Mouse (Mus musculus) liver, embryonic 12.5 days (tissue): ENCODE results near the gene Aph1c. TPM values are rescaled to one million over a fixed set of nuclear protein-coding genes. Genes with fewer than 3 reads are reported as not detected.

Experiments used
- ATAC-seq: fragments of 200-750 bp; cut with Nextera tagmentation; 2 replicates; pipeline ENCODE4 v1.8.0; 2017; ENCODE audit warnings: moderate number of reproducible peaks, mild to moderate bottlenecking, moderate library complexity
- H3K27ac ChIP-seq: fragments of 300-500 bp; sonication (generic); 2 replicates; pipeline ENCODE4 v1.5.1; 2016; ENCODE audit warnings: mild to moderate bottlenecking
- H3K27me3 ChIP-seq: fragments of 300-500 bp; sonication (generic); replicated peaks from 2 replicates; pipeline ENCODE4 v1.6.1; 2016; ENCODE audit warnings: mild to moderate bottlenecking, moderate library complexity
- H3K36me3 ChIP-seq: fragments of 300-500 bp; sonication (generic); 2 replicates; pipeline ENCODE4 v1.6.1; 2016; ENCODE audit warnings: mild to moderate bottlenecking, moderate library complexity
- H3K4me1 ChIP-seq: fragments of 300-500 bp; sonication (generic); 2 replicates; pipeline ENCODE4 v1.6.1; 2016
- H3K4me2 ChIP-seq: fragments of 300-500 bp; sonication (generic); 2 replicates; pipeline ENCODE4 v1.6.1; 2016; ENCODE audit warnings: mild to moderate bottlenecking, moderate library complexity
- H3K4me3 ChIP-seq: fragments of 300-500 bp; sonication (generic); 2 replicates; pipeline ENCODE4 v1.5.1; 2016; ENCODE audit warnings: mild to moderate bottlenecking, moderate library complexity
- H3K9ac ChIP-seq: fragments of 300-500 bp; sonication (generic); 2 replicates; pipeline ENCODE4 v1.6.1; 2016; ENCODE audit warnings: mild to moderate bottlenecking, moderate library complexity
- H3K9me3 ChIP-seq: fragments of 300-500 bp; sonication (generic); replicated peaks from 2 replicates; pipeline ENCODE4 v1.6.1; 2016; ENCODE audit warnings: mild to moderate bottlenecking, moderate library complexity
- WGBS: fragments of 180-500 bp; shearing (Covaris S2); methylation state at CpG from one replicate; pipeline ENCODE4 v1.1.7; 2016; ENCODE audit not compliant: insufficient replicate concordance; 5-methylcytosine and 5-hydroxymethylcytosine counted together
- polyA plus RNA-seq: library from polyadenylated mRNA; unstranded; fragments of >200 nt; fragmentation: Nextera tagmentation; extraction: Ambion mirVana; gene quantifications from 2 replicates; pipeline ENCODE4 v1.2.1, GENCODE M21; 2016

The Aph1c gene
- polyA plus RNA-seq, 1 experiment from 2014 or later = 0.87 TPM

- Histone ChIP-seq H3K27ac (no peak overlapping the region), H3K4me3 (no peak overlapping the region), H3K27me3 (no peaks in the 10 kb centered on the region), H3K9me3 (no peaks in the 10 kb centered on the region), H3K9ac (no peak overlapping the region), H3K36me3 (peaks cover 32% of the 10 kb centered on the region), H3K4me2 (no peak overlapping the region), H3K4me1 (peaks cover 7% of the 10 kb centered on the region; the same call in 1 of the 2 replicates)
- 79% methylated on average over 3 of the region's 3 CpGs for WGBS
- no peak for ATAC-seq
Measured at GRCm38 (mm10) chr9:66864708-66865107, 30.2 kb upstream of the Aph1c start.

DNA sequence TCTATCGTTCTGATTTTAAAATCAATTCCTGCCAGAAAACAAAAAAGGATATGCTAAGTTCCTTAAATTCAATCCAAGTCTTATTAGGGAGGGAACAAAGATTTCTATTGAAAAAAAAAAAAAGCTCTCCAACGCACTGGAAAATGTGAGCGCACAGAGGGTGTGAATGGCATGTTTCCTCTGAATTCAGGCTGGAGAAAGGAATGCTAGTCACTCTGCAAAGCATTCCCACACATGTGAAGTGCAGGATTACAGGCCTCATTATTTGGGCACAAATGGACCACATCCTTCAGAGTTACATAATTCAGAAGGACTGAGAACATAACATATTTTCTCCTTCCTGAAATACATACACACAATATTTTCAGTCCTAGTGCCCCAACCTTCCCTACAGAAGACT, 28.9 kb upstream of the Aph1c start:
- 89% methylated on average over 3 of the region's 3 CpGs for WGBS
- Histone ChIP-seq H3K27ac (no peak overlapping the region), H3K4me3 (no peak overlapping the region)

DNA sequence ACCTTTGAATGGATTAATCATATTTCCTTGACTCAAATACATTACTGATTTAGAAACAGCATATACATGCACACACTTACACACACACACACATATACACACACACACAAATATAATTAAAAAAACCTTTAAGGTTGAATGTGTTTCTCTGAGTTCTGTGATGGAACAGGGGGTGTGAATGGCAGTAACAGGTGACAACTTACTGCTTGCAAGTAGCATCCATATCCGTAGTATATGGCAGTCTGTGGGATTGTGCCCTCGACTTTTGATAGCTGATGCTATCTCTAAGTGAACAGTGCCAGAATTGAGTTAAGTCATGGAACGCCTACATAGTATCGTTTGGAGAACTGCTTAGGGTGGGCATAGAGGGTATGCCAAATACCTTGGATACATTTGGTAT, 27.7 kb upstream of the Aph1c start:
- no peak overlapping the region for H3K4me2 ChIP-seq
- 75% methylated on average over 4 of the region's 4 CpGs for WGBS

More for the DNA sequence above, 28.9 kb upstream of the Aph1c start:
- no peak for ATAC-seq
- no peak overlapping the region for H3K9ac ChIP-seq
- no peaks in the 10 kb centered on the region for H3K27me3 ChIP-seq
- no peak overlapping the region for H3K4me2 ChIP-seq
- H3K4me1 ChIP-seq = peaks cover 17% of the 10 kb centered on the region; the same call in 1 of the 2 replicates
- H3K36me3 ChIP-seq = peaks cover 44% of the 10 kb centered on the region
- no peaks in the 10 kb centered on the region for H3K9me3 ChIP-seq

GRCm38 (mm10) chr9:66861104-66861767, 26.7 kb upstream of the Aph1c start:
- no peak overlapping the region for H3K27ac ChIP-seq
- no peak overlapping the region for H3K9ac ChIP-seq
- H3K4me3 ChIP-seq = no peak overlapping the region
- H3K4me2 ChIP-seq = no peak overlapping the region
- 81% methylated on average over 5 of the region's 5 CpGs for WGBS
- H3K36me3 ChIP-seq = peaks cover 62% of the 10 kb centered on the region
- peaks cover 17% of the 10 kb centered on the region; the same call in 1 of the 2 replicates for H3K4me1 ChIP-seq
- no peaks in the 10 kb centered on the region for H3K27me3 ChIP-seq
- no peaks in the 10 kb centered on the region for H3K9me3 ChIP-seq
- ATAC-seq = no peak

More for the DNA sequence above, 27.7 kb upstream of the Aph1c start:
- Histone ChIP-seq H3K9me3 (no peaks in the 10 kb centered on the region), H3K27ac (no peak overlapping the region), H3K36me3 (peaks cover 55% of the 10 kb centered on the region), H3K27me3 (no peaks in the 10 kb centered on the region), H3K9ac (no peak overlapping the region), H3K4me3 (no peak overlapping the region), H3K4me1 (peaks cover 17% of the 10 kb centered on the region; the same call in 1 of the 2 replicates)
- no peak for ATAC-seq

GRCm38 (mm10) chr9:66859523-66859922, 25.0 kb upstream of the Aph1c start:
- 78% methylated on average over 5 of the region's 5 CpGs for WGBS
- Histone ChIP-seq H3K4me1 (peaks cover 11% of the 10 kb centered on the region; the same call in 1 of the 2 replicates), H3K9me3 (no peaks in the 10 kb centered on the region), H3K27ac (no peak overlapping the region), H3K27me3 (no peaks in the 10 kb centered on the region), H3K4me2 (no peak overlapping the region), H3K9ac (no peak overlapping the region), H3K4me3 (no peak overlapping the region), H3K36me3 (peaks cover 72% of the 10 kb centered on the region)
- no peak for ATAC-seq

DNA sequence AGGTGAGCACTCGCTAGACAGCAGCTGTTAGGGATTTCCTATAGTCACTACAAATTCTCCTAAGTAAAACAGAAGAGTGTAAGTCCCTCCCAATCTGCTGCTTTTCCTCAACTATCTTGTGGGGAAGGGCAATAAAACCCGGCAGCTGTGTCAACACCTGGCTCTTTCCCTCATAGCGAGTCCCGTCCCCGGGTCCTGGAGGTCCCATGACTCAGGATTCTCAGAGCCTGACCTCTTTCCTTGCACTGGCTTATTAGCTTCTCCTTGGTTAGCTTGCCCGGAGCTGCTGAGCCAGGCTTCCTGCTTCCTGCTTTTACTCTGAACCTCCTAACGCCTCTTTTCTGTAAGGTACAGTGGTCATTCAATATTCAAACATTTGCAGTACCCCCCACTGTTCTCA, 21.3 kb upstream of the Aph1c start:
- Histone ChIP-seq H3K4me2 (no peak overlapping the region), H3K9me3 (no peaks in the 10 kb centered on the region), H3K4me1 (peaks cover 10% of the 10 kb centered on the region; the same call in 1 of the 2 replicates), H3K4me3 (no peak overlapping the region), H3K27me3 (no peaks in the 10 kb centered on the region), H3K27ac (no peak overlapping the region), H3K36me3 (peaks cover 81% of the 10 kb centered on the region), H3K9ac (no peak overlapping the region)
- no peak for ATAC-seq
- WGBS = 64% methylated on average over 7 of the region's 7 CpGs

- Histone ChIP-seq H3K27me3 (no peaks in the 10 kb centered on the region), H3K4me3 (no peak overlapping the region), H3K9me3 (no peaks in the 10 kb centered on the region), H3K36me3 (peaks cover 70% of the 10 kb centered on the region), H3K27ac (no peak overlapping the region), H3K4me1 (no peaks in the 10 kb centered on the region), H3K4me2 (no peak overlapping the region), H3K9ac (no peak overlapping the region)
- 79% methylated on average over 6 of the region's 6 CpGs for WGBS
- no peak for ATAC-seq
Measured at GRCm38 (mm10) chr9:66852592-66852991, 18.1 kb upstream of the Aph1c start.

GRCm38 (mm10) chr9:66850966-66851365, 16.4 kb upstream of the Aph1c start:
- Histone ChIP-seq H3K36me3 (peaks cover 76% of the 10 kb centered on the region), H3K27me3 (no peaks in the 10 kb centered on the region), H3K4me3 (no peak overlapping the region), H3K9ac (no peak overlapping the region), H3K27ac (no peak overlapping the region), H3K9me3 (no peaks in the 10 kb centered on the region), H3K4me1 (no peaks in the 10 kb centered on the region), H3K4me2 (no peak overlapping the region)
- no peak for ATAC-seq
- 78% methylated on average over 5 of the region's 5 CpGs for WGBS

DNA sequence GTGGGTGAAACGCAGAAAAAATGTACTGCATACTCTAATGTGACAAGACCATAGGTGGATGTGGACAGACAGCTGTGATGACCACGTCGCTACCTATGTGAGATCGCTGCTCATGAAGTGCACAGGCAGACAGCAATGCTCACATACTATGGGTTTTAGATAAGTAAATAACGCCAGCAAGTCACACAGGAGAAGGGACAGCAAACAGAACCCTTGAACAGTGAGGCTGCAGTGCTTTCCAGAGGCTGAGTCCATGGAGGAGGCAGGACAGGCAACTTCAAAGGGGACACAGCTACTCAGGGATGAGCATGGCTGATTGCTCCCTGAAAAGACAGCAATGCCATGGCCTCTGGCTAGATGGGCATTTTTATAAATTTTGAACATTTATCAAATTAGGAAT, 12.3 kb upstream of the Aph1c start:
- no peak for ATAC-seq
- Histone ChIP-seq H3K9ac (no peak overlapping the region), H3K4me2 (no peak overlapping the region), H3K36me3 (peaks cover 67% of the 10 kb centered on the region), H3K9me3 (no peaks in the 10 kb centered on the region), H3K27me3 (no peaks in the 10 kb centered on the region), H3K4me3 (no peak overlapping the region), H3K27ac (no peak overlapping the region), H3K4me1 (no peaks in the 10 kb centered on the region)
- WGBS = 92% methylated on average over 5 of the region's 5 CpGs

- Histone ChIP-seq H3K4me2 (peak overlapping the region; percentile 96), H3K4me1 (peaks cover 24% of the 10 kb centered on the region), H3K9ac (peak overlapping the region; percentile 68), H3K36me3 (peaks cover 4% of the 10 kb centered on the region; the same call in 1 of the 2 replicates), H3K9me3 (no peaks in the 10 kb centered on the region), H3K27me3 (0 out of 2 replicates have a peak, but pooled peaks cover 5% of the 10 kb centered on the region), H3K4me3 (peak overlapping the region; percentile 62), H3K27ac (peak overlapping the region; percentile 15)
- WGBS = under 1% methylated on average over 24 of the region's 24 CpGs
- peak; percentile 51 for ATAC-seq
Measured at GRCm38 (mm10) chr9:66835097-66835480, 563 bp upstream of the Aph1c start.

GRCm38 (mm10) chr9:66833851-66834250, 675 bp downstream of the Aph1c start:
- Histone ChIP-seq H3K9me3 (no peaks in the 10 kb centered on the region), H3K27me3 (0 out of 2 replicates have a peak, but pooled peaks cover 5% of the 10 kb centered on the region), H3K36me3 (no peaks in the 10 kb centered on the region), H3K27ac (no peak overlapping the region), H3K4me1 (peaks cover 24% of the 10 kb centered on the region), H3K4me2 (peak overlapping the region; percentile 96), H3K9ac (0 out of 2 replicates have a peak overlapping the region, but pooled peaks have one; percentile 60), H3K4me3 (peak overlapping the region; percentile 63)
- 34% methylated on average over 7 of the region's 7 CpGs for WGBS
- ATAC-seq = no peak

DNA sequence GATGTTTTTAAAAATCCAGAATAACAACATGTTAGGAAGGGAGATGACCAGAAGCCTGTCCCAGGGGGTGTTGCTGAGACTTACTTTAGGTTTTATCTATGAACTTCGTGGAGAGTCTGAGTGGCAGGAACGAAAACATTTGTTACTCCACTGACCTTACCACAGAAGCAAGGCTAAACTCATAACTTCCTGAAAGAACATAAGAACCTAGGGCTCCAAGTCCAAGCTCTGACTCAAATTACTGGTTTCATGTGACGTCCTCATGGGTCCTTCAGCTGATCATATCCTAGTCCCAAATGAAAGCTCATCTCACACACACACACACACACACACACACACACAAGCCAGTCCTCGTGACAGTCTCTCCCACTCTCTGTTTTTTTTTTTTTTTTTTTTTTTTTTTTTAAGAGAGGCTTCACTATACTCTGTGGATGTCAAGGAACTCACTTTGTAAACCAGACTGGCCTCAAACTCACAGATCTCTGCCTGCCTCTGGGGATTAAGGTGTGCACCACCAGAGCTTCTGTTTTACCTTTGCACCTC, 2.1 kb downstream of the Aph1c start:
- no peak overlapping the region for H3K4me3 ChIP-seq
- no peak overlapping the region for H3K4me2 ChIP-seq
- no peak for ATAC-seq
- H3K27ac ChIP-seq = no peak overlapping the region
- H3K9ac ChIP-seq = no peak overlapping the region
- H3K27me3 ChIP-seq = peaks cover 10% of the 10 kb centered on the region; the same call in 1 of the 2 replicates
- H3K9me3 ChIP-seq = no peaks in the 10 kb centered on the region
- H3K36me3 ChIP-seq = no peaks in the 10 kb centered on the region
- H3K4me1 ChIP-seq = peaks cover 24% of the 10 kb centered on the region
- 32% methylated on average over 4 of the region's 4 CpGs for WGBS
